ENCODE assay signal across 27 mouse cellular contexts in genomic region chr2:101693043-101693442, GRCm38 (mm10). TPM values are rescaled to one million over a fixed set of nuclear protein-coding genes. Genes with fewer than 3 reads are reported as not detected.
"Had no signal": no experiment of that assay in that cellular context is flagged by ENCODE, and none has a peak within 500 bp of the region (broad histone marks: within the 10 kb centered on the region; RNA-seq: fewer than 3 reads in every experiment).

No protein-coding gene starts in this region.

- H3K9ac ChIP-seq: heart, embryonic 12.5 days; hindbrain, embryonic 12.5 days; hindbrain, embryonic 15.5 days; intestine, embryonic 15.5 days; limb, embryonic 12.5 days; liver, embryonic 13.5 days; liver, embryonic 15.5 days; liver, postnatal 0 days had no signal

- H3K9me3 ChIP-seq: heart, embryonic 10.5 days; heart, embryonic 12.5 days; hindbrain, embryonic 10.5 days; hindbrain, embryonic 12.5 days; hindbrain, embryonic 15.5 days; intestine, embryonic 15.5 days; limb, embryonic 10.5 days; limb, embryonic 12.5 days; liver, embryonic 13.5 days; liver, embryonic 15.5 days had no signal

- H3K4me3 ChIP-seq: gastrocnemius, adult 2 months; heart, embryonic 10.5 days; heart, embryonic 12.5 days; hindbrain, embryonic 10.5 days; hindbrain, embryonic 12.5 days; hindbrain, embryonic 15.5 days; intestine, embryonic 15.5 days; left cerebral cortex, adult 2 months; limb, embryonic 10.5 days; limb, embryonic 12.5 days; liver, embryonic 13.5 days; liver, embryonic 15.5 days had no signal

- ATAC-seq: intestine, postnatal 0 days; liver, postnatal 0 days had no signal

- DNase-seq: gastrocnemius, adult 2 months; gastrocnemius, postnatal 10 days; gastrocnemius, postnatal 25 days; heart, postnatal 4 days; kidney, adult 18-20 months; kidney, adult 8-10 months; kidney, postnatal 4 days; layer of hippocampus, adult 9-11 months; liver; liver, embryonic 13.5 days; liver, postnatal 0 days had no signal

- H3K4me2 ChIP-seq: heart, embryonic 12.5 days; hindbrain, embryonic 12.5 days; hindbrain, embryonic 15.5 days; intestine, embryonic 15.5 days; limb, embryonic 12.5 days; liver, embryonic 11.5 days; liver, embryonic 13.5 days; liver, embryonic 15.5 days had no signal

- H3K27me3 ChIP-seq: heart, embryonic 12.5 days; hindbrain, embryonic 12.5 days; hindbrain, embryonic 15.5 days; intestine, embryonic 15.5 days; limb, embryonic 12.5 days; liver, embryonic 13.5 days; liver, embryonic 15.5 days had no signal

- H3K27ac ChIP-seq: gastrocnemius, adult 2 months; heart, embryonic 10.5 days; hindbrain, embryonic 10.5 days; hindbrain, embryonic 12.5 days; hindbrain, embryonic 15.5 days; intestine, embryonic 15.5 days; left cerebral cortex, adult 2 months; limb, embryonic 10.5 days; limb, embryonic 12.5 days; liver, embryonic 13.5 days; liver, embryonic 15.5 days had no signal

- H3K4me1 ChIP-seq: heart, embryonic 10.5 days; heart, embryonic 12.5 days; hindbrain, embryonic 10.5 days; hindbrain, embryonic 12.5 days; hindbrain, embryonic 15.5 days; intestine, embryonic 15.5 days; limb, embryonic 10.5 days; limb, embryonic 12.5 days; liver, embryonic 13.5 days; liver, embryonic 15.5 days had no signal

RNA-seq across cellular contexts. Expression of gene Rag1, which starts 43.7 kb away (rescaled TPM):
- total RNA-seq: gastrocnemius, adult 2 months; granulocyte monocyte progenitor cell, adult 5-6 weeks; heart, postnatal 25 days had no signal
- polyA plus RNA-seq: heart, embryonic 10.5 days; heart, embryonic 12.5 days; heart, embryonic 14.5 days; inflammation-experienced regulatory T-cells, adult 6 months; intestine, postnatal 0 days had no signal
